Mouse (Mus musculus) heart, embryonic 12.5 days (tissue): ENCODE data around the gene Ap1g2. TPM values are rescaled to one million over a fixed set of nuclear protein-coding genes. Genes with fewer than 3 reads are reported as not detected.

ENCODE experiments used
- ATAC-seq: fragments of 200-750 bp; cut with Nextera tagmentation; 2 replicates; pipeline ENCODE4 v1.8.0; 2017; ENCODE audit warnings: moderate TSS enrichment, moderate library complexity; ENCODE audit not compliant: insufficient number of reproducible peaks, low FRiP score
- H3K27ac ChIP-seq: fragments of 300-500 bp; sonication (generic); 2 replicates; pipeline ENCODE4 v1.5.1; 2016; ENCODE audit warnings: mild to moderate bottlenecking, moderate library complexity; ENCODE audit not compliant: poor library complexity, severe bottlenecking
- H3K27me3 ChIP-seq: fragments of 300-500 bp; sonication (generic); replicated peaks from 2 replicates; pipeline ENCODE4 v1.6.1; 2016; ENCODE audit warnings: mild to moderate bottlenecking, moderate library complexity
- H3K36me3 ChIP-seq: fragments of 300-500 bp; sonication (generic); 2 replicates; pipeline ENCODE4 v1.6.1; 2016; ENCODE audit warnings: mild to moderate bottlenecking, moderate library complexity
- H3K4me1 ChIP-seq: fragments of 300-500 bp; sonication (generic); replicated peaks from 2 replicates; pipeline ENCODE4 v1.6.1; 2016; ENCODE audit warnings: mild to moderate bottlenecking
- H3K4me2 ChIP-seq: fragments of 300-500 bp; sonication (generic); 2 replicates; pipeline ENCODE4 v1.6.1; 2016; ENCODE audit warnings: mild to moderate bottlenecking, moderate library complexity
- H3K4me3 ChIP-seq: fragments of 300-500 bp; sonication (generic); 2 replicates; pipeline ENCODE4 v1.5.1; 2016; ENCODE audit warnings: mild to moderate bottlenecking
- H3K9ac ChIP-seq: fragments of 300-500 bp; sonication (generic); 2 replicates; pipeline ENCODE4 v1.6.1; 2016; ENCODE audit warnings: mild to moderate bottlenecking, moderate library complexity
- H3K9me3 ChIP-seq: fragments of 300-500 bp; sonication (generic); replicated peaks from 2 replicates; pipeline ENCODE4 v1.6.1; 2016; ENCODE audit warnings: mild to moderate bottlenecking, moderate library complexity
- WGBS: fragments of 180-500 bp; shearing (Covaris S2); methylation state at CpG from one replicate; pipeline ENCODE4 v1.1.7; 2016; 5-methylcytosine and 5-hydroxymethylcytosine counted together
- polyA plus RNA-seq: library from polyadenylated mRNA; unstranded; fragments of >200 nt; fragmentation: Nextera tagmentation; extraction: Ambion mirVana; gene quantifications from 2 replicates; pipeline ENCODE4 v1.2.1, GENCODE M21; 2016

Gene Ap1g2
- polyA plus RNA-seq, 1 experiment from 2014 or later, result 8.7 TPM

- Histone ChIP-seq H3K4me1 (peaks cover 20% of the 10 kb centered on the region), H3K27me3 (no peaks in the 10 kb centered on the region), H3K4me2 (no peak overlapping the region), H3K36me3 (peaks cover 24% of the 10 kb centered on the region), H3K4me3 (no peak overlapping the region), H3K27ac (peak overlapping the region; percentile 48; the same call in 1 of the 2 replicates), H3K9me3 (no peaks in the 10 kb centered on the region), H3K9ac (no peak overlapping the region)
- 57% methylated on average over 10 of the region's 10 CpGs for WGBS
- ATAC-seq, result no peak
Observed at GRCm38 (mm10) chr14:55097646-55098045, 8.7 kb downstream of the Ap1g2 start.

- Histone ChIP-seq H3K4me2 (peak overlapping the region; percentile 0), H3K36me3 (peaks cover 24% of the 10 kb centered on the region), H3K4me3 (no peak overlapping the region), H3K9me3 (no peaks in the 10 kb centered on the region), H3K27me3 (no peaks in the 10 kb centered on the region), H3K9ac (0 out of 2 replicates have a peak overlapping the region, but pooled peaks have one; percentile 23), H3K4me1 (peaks cover 20% of the 10 kb centered on the region), H3K27ac (no peak overlapping the region)
- no peak for ATAC-seq
- 55% methylated on average over 9 of the region's 9 CpGs for WGBS
Observed at GRCm38 (mm10) chr14:55096573-55097087, 9.8 kb downstream of the Ap1g2 start.

- peak overlapping the region; percentile 73; the same call in 1 of the 2 replicates for H3K9ac ChIP-seq
- no peaks in the 10 kb centered on the region for H3K9me3 ChIP-seq
- WGBS, result 70% methylated on average over 12 of the region's 12 CpGs
- peak overlapping the region; percentile 68 for H3K4me3 ChIP-seq
- H3K4me2 ChIP-seq, result peak overlapping the region; percentile 73
- H3K4me1 ChIP-seq, result peaks cover 29% of the 10 kb centered on the region
- H3K27me3 ChIP-seq, result no peaks in the 10 kb centered on the region
- no peak overlapping the region for H3K27ac ChIP-seq
- ATAC-seq, result no peak
- peaks cover 19% of the 10 kb centered on the region for H3K36me3 ChIP-seq
Observed at GRCm38 (mm10) chr14:55095671-55096070, 10.7 kb downstream of the Ap1g2 start.

- WGBS, result 57% methylated on average over 9 of the region's 9 CpGs
Observed at GRCm38 (mm10) chr14:55095263-55095662, 11.1 kb downstream of the Ap1g2 start.

GRCm38 (mm10) chr14:55094704-55095231 is 11.6 kb downstream of the Ap1g2 start, which contains the start of gene Thtpa:
Thtpa (plus strand) TSS chr14:55094784.
- Histone ChIP-seq H3K4me2 (peak within 1 kb of the TSS; percentile 73), H3K4me3 (peak within 1 kb of the TSS; percentile 68), H3K9me3 (no peaks in the 10 kb centered on the region), H3K36me3 (peaks cover 19% of the 10 kb centered on the region), H3K27ac (peak within 1 kb of the TSS; percentile 73), H3K27me3 (no peaks in the 10 kb centered on the region), H3K4me1 (peaks cover 33% of the 10 kb centered on the region), H3K9ac (peak within 1 kb of the TSS; percentile 73)
- whole genome bisulfite sequencing, result under 1% methylated on average over 30 of the region's 30 CpGs
- ATAC-seq, result peak; percentile 51

More at GRCm38 (mm10) chr14:55095263-55095662, 11.1 kb downstream of the Ap1g2 start:
- Histone ChIP-seq H3K4me3 (peak overlapping the region; percentile 68), H3K9me3 (no peaks in the 10 kb centered on the region), H3K4me2 (peak overlapping the region; percentile 73), H3K9ac (peak overlapping the region; percentile 73), H3K27ac (peak overlapping the region; percentile 73), H3K27me3 (no peaks in the 10 kb centered on the region), H3K36me3 (peaks cover 19% of the 10 kb centered on the region), H3K4me1 (peaks cover 31% of the 10 kb centered on the region)
- ATAC-seq, result no peak

- 34% methylated on average over 6 of the region's 6 CpGs for WGBS
- Histone ChIP-seq H3K27ac (no peak overlapping the region), H3K27me3 (no peaks in the 10 kb centered on the region), H3K4me2 (peak overlapping the region; percentile 73), H3K4me1 (peaks cover 41% of the 10 kb centered on the region), H3K9me3 (no peaks in the 10 kb centered on the region), H3K9ac (no peak overlapping the region), H3K4me3 (no peak overlapping the region), H3K36me3 (peaks cover 15% of the 10 kb centered on the region)
- no peak for ATAC-seq
Observed at GRCm38 (mm10) chr14:55093927-55094326, 12.5 kb downstream of the Ap1g2 start.

GRCm38 (mm10) chr14:55092011-55092577 is 14.3 kb downstream of the Ap1g2 start, which contains the start of gene Zfhx2:
Zfhx2 (minus strand) TSS chr14:55092324.
- ATAC-seq, result peak; percentile 91
- WGBS, result under 1% methylated on average over 34 of the region's 34 CpGs

GRCm38 (mm10) chr14:55091209-55091865 is 15.1 kb downstream of the Ap1g2 start:
- Histone ChIP-seq H3K4me3 (peak overlapping the region; percentile 62), H3K9ac (peak overlapping the region; percentile 82), H3K36me3 (no peaks in the 10 kb centered on the region), H3K4me1 (peaks cover 48% of the 10 kb centered on the region), H3K4me2 (peak overlapping the region; percentile 93), H3K27me3 (no peaks in the 10 kb centered on the region), H3K27ac (0 out of 2 replicates have a peak overlapping the region, but pooled peaks have one; percentile 55), H3K9me3 (no peaks in the 10 kb centered on the region)
- WGBS, result 6% methylated on average over 34 of the region's 34 CpGs
- no peak for ATAC-seq

More at GRCm38 (mm10) chr14:55092011-55092577, 14.3 kb downstream of the Ap1g2 start, which contains the start of gene Zfhx2:
- Histone ChIP-seq H3K27me3 (no peaks in the 10 kb centered on the region), H3K9ac (peak within 1 kb of the TSS; percentile 82), H3K4me1 (peaks cover 55% of the 10 kb centered on the region), H3K27ac (peak within 1 kb of the TSS; percentile 55), H3K4me3 (peak within 1 kb of the TSS; percentile 62), H3K9me3 (no peaks in the 10 kb centered on the region), H3K36me3 (no peaks in the 10 kb centered on the region), H3K4me2 (peak within 1 kb of the TSS; percentile 93)

GRCm38 (mm10) chr14:55089199-55089947 is 17.0 kb downstream of the Ap1g2 start:
- Histone ChIP-seq H3K36me3 (no peaks in the 10 kb centered on the region), H3K4me3 (no peak overlapping the region), H3K27ac (peak overlapping the region; percentile 73), H3K9me3 (no peaks in the 10 kb centered on the region), H3K9ac (no peak overlapping the region), H3K4me1 (peaks cover 50% of the 10 kb centered on the region), H3K4me2 (0 out of 2 replicates have a peak overlapping the region, but pooled peaks have one; percentile 2), H3K27me3 (no peaks in the 10 kb centered on the region)
- no peak for ATAC-seq
- WGBS, result 41% methylated on average over 13 of the region's 13 CpGs

GRCm38 (mm10) chr14:55086009-55086514 is 20.3 kb downstream of the Ap1g2 start:
- no peak for ATAC-seq
- H3K36me3 ChIP-seq, result no peaks in the 10 kb centered on the region
- no peak overlapping the region for H3K9ac ChIP-seq
- no peaks in the 10 kb centered on the region for H3K27me3 ChIP-seq
- no peaks in the 10 kb centered on the region for H3K9me3 ChIP-seq
- WGBS, result 80% methylated on average over 6 of the region's 6 CpGs
- H3K27ac ChIP-seq, result no peak overlapping the region
- no peak overlapping the region for H3K4me3 ChIP-seq
- H3K4me1 ChIP-seq, result peaks cover 45% of the 10 kb centered on the region
- no peak overlapping the region for H3K4me2 ChIP-seq
